Mouse (Mus musculus) cerebellum, postnatal 14 days (tissue): ENCODE results near the gene Reep6.
A peak's percentile ranks its signal among the peaks of the same experiment; 100 is the strongest.

Experiments
- DNase-seq, 2 experiments: peaks; one replicate each; pipeline ENCODE4 v3.0.0; 2021; ENCODE audit warnings: mixed read lengths in 2 of 2

Gene Reep6

GRCm38 (mm10) chr10:80301256-80302081, 28.3 kb upstream of the Reep6 start:
- DNase-seq, result peak in 1 of 2 experiments; percentile 59

GRCm38 (mm10) chr10:80302082-80302355, 27.7 kb upstream of the Reep6 start:
- peak in 1 of 2 experiments; percentile 57 for DNase-seq

GRCm38 (mm10) chr10:80302471-80302881, 27.3 kb upstream of the Reep6 start:
- DNase-seq, result peak; percentile 67 to 77

GRCm38 (mm10) chr10:80304458-80304857, 25.3 kb upstream of the Reep6 start:
- no peak for DNase-seq

GRCm38 (mm10) chr10:80304862-80305261, 24.9 kb upstream of the Reep6 start:
- DNase-seq, result peak in 1 of 2 experiments; percentile 47

- peak; percentile 66 for DNase-seq
Observed at GRCm38 (mm10) chr10:80311560-80311959, 18.2 kb upstream of the Reep6 start.

GRCm38 (mm10) chr10:80312586-80313504, 16.9 kb upstream of the Reep6 start:
- DNase-seq, result peak; percentile 56 to 58

GRCm38 (mm10) chr10:80313627-80314201, 16.0 kb upstream of the Reep6 start:
- peak; percentile 67 to 75 for DNase-seq

GRCm38 (mm10) chr10:80314494-80315001, 15.2 kb upstream of the Reep6 start:
- peak; percentile 40 for DNase-seq

- DNase-seq, result peak; percentile 28 to 35
Observed at GRCm38 (mm10) chr10:80315315-80315714, 14.4 kb upstream of the Reep6 start.

- DNase-seq, result peak; percentile 45 to 68
Observed at GRCm38 (mm10) chr10:80316359-80316781, 13.4 kb upstream of the Reep6 start.

- DNase-seq, result peak; percentile 23 to 42
Observed at GRCm38 (mm10) chr10:80317011-80317410, 12.7 kb upstream of the Reep6 start.

GRCm38 (mm10) chr10:80320340-80320760, 9.4 kb upstream of the Reep6 start, which contains the start of gene 2310011J03Rik:
Gene 2310011J03Rik (minus strand): TSS chr10:80320537.
- peak; percentile 91 to 92 for DNase-seq

- no peak for DNase-seq
Observed at GRCm38 (mm10) chr10:80321014-80321669, 8.6 kb upstream of the Reep6 start.

- peak in 1 of 2 experiments; percentile 33 for DNase-seq
Observed at GRCm38 (mm10) chr10:80321670-80322581, 7.8 kb upstream of the Reep6 start.

- peak in 1 of 2 experiments; percentile 56 for DNase-seq
Observed at GRCm38 (mm10) chr10:80322811-80323211, 6.9 kb upstream of the Reep6 start.

- peak in 1 of 2 experiments; percentile 74 for DNase-seq
Observed at GRCm38 (mm10) chr10:80323261-80324119, 6.3 kb upstream of the Reep6 start.

- peak in 1 of 2 experiments; percentile 28 for DNase-seq
Observed at GRCm38 (mm10) chr10:80324120-80325037, 5.4 kb upstream of the Reep6 start.

GRCm38 (mm10) chr10:80325045-80325444, 4.7 kb upstream of the Reep6 start:
- peak in 1 of 2 experiments; percentile 43 for DNase-seq
